Mouse (Mus musculus) R1 (cell line): Measurements from ENCODE around the gene Raph1.
A peak's percentile ranks its signal among the peaks of the same experiment; 100 is the strongest.

Experiments used
- DNase-seq: peaks from one replicate; pipeline ENCODE4 v3.0.0-alpha.2; 2018; ENCODE audit warnings: low read depth, low spot score

Gene Raph1

DNA sequence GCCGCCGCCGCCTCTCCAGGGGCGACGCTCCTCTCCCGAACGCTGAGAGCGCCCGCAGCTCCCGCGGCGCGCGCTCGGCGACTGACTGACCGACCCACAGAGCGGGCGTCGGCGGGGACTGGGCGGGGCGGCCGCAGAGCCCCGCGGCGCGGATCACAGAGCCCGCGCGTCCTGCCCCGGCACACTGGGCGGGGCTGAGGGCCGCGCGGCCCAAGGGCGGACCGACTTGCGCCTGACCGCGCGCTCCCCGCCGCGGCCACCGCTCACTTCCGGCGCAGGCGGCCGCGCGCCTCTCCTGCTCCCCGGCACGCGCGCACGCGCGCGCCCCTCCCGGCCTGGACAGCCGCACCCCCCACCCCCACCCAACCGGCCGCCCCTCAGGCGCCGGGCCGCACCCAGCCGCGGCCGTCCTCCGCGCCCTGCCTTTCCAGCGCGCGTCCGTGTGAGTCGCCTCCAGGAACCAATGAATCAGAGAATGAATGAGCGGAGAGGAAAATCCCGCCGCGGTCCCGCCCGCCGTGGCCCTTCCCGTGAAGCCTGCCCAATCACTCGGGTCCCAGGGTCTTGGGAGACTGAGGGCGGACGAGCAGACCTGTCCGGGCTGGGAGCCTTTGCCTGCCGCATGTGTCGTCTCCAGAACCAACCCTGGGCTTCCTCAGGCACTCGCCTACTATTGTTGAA is at the start of gene Raph1:
TSS of gene Raph1 (minus strand) at position 474 of the 681 bp plus-strand sequence.
- DNase-seq, result peak; percentile 84

DNA sequence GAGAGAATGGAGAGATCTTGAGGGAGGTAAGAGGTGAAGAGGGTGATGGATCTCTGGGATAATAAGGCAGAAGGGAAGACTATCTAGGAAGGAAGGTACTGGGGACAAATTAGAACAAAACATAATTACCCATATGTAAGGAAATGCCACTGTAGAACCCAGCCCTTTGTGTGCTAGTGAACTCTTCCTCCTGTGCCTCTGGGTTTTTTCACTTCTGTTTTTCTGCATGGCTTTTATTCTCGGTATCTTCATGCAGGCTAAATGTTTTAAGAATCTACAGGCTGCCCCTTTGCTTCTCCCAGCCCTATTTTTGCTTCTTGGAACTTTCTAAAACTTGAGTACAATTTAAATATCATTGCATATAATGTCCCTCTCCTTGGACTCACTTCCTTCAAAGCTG is 48.8 kb upstream of the Raph1 start:
- no peak for DNase-seq

GRCm38 (mm10) chr1:60614902-60615301 is 48.0 kb upstream of the Raph1 start:
- DNase-seq, result no peak

DNA sequence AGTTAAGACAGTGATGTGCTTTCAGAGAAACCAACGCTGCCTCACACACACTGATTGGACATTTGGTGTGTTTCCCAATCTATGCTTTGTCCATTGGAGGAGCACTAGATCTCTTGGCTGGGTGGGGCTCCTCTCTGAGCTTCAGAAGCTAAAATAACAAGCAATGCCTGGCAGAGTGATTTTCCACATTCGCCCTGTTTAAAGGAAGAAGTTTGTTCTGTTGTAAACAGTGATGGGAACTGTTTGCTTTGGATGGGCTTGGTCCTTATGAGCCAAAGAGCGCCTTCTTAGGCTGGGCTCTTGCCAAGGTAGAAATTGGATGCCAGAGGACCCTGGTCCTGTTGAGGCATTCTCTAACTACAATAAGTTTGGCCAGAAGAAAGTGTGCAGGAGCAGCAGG is 45.1 kb upstream of the Raph1 start:
- no peak for DNase-seq

DNA sequence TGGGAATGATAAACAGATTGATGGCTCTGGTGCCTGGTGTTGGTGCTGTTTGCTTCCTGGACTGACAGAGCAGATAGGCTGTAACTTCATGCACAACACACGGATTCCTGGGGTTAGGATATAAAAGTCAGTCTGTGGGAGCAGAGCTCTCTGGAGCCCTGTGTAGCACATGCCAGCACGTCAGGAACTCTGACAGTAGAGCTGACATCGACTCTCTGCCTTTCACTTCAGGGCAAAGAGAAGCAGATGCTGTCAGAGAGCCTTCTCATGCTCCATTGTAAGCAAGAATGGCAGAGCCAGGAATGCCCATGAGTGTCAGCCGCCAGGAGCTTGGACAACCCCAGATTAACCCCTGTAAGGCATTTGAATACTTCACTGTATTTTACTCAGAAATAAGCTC is 43.7 kb upstream of the Raph1 start:
- no peak for DNase-seq

GRCm38 (mm10) chr1:60609011-60609775 is 42.3 kb upstream of the Raph1 start:
- DNase-seq, result peak; percentile 16

DNA sequence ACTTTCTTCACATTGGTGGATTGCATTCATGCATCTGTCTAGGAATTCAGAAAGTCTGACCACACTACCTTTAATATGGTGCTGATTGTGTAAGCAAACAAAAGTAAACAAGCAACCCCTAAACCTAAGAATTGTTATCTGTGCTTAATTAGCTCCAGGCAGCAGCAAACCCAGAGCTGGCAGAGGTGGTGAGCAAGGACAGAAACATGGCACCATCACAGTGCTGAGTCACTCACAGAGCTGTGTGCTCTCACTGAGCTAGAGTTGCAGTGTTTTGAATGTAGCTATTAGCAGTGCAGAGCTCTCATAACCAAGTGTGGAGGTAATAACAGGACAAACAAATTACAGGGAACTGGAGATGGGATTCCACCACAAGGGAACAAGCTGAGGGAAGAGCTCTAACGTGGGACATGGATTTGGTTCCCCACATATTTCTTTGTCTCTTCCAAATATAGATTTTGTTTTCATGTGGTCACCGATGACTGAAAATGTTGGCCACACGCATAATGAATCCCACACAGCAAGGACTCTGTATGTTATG is 37.6 kb upstream of the Raph1 start:
- no peak for DNase-seq

- no peak for DNase-seq
Observed at GRCm38 (mm10) chr1:60600682-60601081, 33.8 kb upstream of the Raph1 start.

DNA sequence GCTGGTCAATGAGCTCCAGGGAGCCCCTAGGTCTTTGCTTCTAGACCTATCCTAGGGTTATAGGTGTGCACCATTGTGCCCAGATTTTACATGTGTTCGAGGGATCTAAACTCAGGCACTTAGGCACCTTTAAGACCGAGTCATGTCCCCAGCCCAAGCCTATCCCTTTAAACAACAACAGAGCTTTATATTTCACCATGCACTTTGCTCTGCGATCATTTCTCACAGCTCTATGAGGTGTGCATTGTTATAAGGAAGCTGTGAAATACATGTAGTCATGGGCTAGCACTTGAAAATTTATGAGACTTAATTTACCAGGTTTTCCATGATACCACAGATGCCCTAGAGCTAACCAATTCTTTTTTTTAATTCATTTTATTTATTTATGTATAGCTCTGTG is 33.0 kb upstream of the Raph1 start:
- no peak for DNase-seq

DNA sequence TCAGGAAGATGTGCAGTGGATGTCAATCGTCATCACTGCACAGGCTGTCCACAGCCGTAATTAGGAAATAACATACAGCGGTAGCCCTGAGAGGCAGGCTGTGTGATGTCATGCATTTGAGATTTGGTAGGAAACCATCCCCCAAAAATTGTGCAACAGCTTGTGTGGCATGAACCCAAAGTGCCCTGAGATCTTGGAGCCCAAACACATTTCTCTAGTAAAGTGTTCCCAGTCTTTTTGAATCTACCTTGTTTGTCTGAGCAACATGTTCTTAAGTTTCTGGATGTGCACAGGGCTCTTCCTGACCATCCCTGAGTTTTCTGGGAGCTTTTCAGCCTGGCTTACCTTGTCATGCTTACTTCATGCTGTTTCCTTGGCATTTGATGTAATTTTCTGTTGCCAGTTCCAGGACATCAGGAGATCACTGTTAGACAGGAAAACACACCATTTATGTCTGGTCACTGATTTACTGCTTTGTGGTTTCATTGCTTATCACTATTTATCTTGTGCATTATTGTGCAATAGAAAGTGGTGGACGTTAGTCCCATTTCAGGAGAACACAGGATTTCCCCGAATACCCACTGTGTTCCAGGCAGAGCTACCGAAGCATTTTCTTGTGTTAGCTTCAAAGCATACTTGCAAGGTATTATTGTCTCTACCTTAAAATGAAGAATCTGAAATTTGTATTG is 32.3 kb upstream of the Raph1 start:
- no peak for DNase-seq

DNA sequence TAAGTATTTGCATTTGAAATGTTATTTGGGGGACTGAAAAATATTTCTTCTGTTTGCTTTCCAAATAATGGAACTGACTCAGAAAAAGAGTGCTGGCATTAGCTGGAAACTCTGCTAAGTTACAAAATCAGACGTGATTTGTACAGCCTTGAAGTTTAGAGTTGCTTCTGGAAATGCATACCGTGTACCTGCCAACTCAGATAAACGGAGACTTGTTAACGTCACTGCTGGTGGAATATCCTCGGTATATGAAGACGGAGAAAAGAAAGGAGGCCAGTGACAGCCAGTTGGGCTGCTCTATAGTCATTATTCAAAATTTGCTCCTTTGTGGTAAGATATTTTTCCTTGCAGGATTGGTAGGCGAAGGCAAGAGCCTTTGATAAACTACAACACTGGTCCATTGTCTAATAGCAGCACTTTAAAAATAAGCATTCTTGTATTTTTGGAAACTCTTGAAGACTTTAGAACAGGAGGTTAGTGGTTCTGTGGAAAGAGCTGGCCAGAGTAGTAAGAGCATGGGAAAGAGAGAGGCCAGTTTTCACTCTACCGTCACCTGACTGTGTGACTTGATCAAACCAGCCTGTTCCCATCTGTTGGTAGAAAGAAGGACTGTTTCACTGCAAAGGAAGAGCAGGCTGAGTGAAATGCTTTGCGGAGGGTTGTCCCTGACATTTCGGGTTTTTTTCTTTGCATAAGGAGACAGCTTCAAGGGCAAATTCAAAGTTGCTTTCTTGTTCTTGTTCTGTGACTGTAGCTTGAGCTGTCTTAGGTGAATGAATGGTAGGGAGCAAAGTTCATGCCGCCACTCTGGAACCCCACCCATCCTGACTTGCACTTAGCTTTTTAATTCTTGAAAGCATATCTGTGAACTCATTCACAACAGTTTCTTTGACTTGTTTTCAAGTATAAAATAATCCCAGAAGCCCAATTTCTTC is 29.7 kb upstream of the Raph1 start:
- DNase-seq, result peak; percentile 10

DNA sequence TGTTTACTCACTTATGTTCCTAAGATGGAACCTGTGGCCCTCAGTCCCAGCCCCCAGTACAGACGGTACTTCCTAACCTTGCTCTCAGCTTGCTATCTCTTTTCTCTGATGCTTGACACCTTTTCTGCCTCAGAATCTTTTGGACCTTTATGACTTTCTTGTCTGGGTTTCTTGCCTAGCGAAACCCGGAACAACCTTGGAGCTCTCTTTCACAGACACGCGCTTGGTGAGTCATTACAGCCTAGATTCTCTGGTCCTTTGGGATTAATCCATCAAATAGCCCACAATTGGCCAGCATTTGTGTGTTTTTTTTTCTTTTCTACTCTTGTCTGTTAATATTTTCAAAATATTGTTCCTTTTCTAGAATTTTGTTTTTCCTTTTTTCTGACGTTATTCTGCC is 26.2 kb upstream of the Raph1 start:
- DNase-seq, result no peak

- no peak for DNase-seq
Observed at GRCm38 (mm10) chr1:60588887-60589629, 22.2 kb upstream of the Raph1 start.

- no peak for DNase-seq
Observed at GRCm38 (mm10) chr1:60580990-60581389, 14.1 kb upstream of the Raph1 start.

GRCm38 (mm10) chr1:60579886-60580285 is 13.0 kb upstream of the Raph1 start:
- DNase-seq, result no peak

DNA sequence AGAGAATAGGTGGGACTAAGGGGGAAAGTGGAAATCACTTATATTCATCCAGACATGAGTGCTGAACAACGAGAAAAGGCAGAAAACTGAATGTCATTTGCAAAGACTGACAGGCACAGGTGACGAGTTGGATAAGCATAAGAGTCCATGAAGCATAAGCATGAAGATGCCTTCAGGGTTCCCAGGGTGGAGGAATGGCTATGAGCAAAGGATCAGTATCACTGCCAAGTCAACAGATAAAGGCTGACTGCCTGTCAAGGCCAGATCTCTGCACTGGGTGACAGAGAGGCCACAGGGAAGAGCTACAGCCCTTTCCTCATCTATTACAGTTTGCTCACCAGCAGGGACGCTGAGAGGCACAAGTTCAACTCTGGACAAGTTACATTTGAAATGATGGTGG is 5.8 kb upstream of the Raph1 start:
- no peak for DNase-seq

GRCm38 (mm10) chr1:60569741-60570140 is 2.8 kb upstream of the Raph1 start:
- DNase-seq, result no peak

DNA sequence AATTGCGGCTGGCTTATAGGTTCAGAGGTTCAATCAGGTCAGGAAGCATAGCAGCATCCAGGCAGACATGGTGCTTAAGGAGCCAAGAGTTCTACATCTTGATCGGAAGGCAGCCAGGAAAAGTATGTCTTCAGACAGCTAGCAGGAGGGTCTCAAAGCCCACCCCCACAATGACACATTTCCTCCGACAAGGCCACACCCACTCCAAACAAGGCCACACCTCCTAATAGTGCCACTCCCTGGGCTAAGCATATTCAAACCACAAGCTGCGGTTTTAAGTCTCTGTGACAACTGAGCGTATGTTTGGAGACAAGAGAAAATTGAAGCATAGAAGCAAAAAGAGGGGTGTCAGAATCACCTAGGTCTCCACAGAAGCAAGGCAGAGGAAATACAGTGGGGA is 2.3 kb upstream of the Raph1 start:
- DNase-seq, result peak; percentile 41

DNA sequence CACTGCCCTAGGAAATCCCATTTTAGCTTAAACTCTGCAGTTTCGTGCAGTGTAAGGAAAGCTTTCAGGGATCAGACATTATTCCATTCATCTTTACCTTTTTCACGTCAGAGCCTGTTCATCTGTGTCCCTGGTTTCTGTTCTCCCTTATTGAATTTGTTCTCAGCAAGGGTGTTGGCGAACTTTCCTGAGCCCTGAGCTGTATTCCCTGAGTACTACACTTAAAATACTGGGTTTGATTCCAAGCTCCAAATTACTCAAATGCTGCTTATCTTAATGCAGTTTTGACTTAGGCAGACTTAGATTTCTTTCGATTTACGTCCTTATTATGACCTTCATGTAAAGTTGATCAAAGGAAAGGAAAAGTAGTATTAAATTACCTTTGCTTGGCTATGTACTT is 417 bp upstream of the Raph1 start:
- no peak for DNase-seq

DNA sequence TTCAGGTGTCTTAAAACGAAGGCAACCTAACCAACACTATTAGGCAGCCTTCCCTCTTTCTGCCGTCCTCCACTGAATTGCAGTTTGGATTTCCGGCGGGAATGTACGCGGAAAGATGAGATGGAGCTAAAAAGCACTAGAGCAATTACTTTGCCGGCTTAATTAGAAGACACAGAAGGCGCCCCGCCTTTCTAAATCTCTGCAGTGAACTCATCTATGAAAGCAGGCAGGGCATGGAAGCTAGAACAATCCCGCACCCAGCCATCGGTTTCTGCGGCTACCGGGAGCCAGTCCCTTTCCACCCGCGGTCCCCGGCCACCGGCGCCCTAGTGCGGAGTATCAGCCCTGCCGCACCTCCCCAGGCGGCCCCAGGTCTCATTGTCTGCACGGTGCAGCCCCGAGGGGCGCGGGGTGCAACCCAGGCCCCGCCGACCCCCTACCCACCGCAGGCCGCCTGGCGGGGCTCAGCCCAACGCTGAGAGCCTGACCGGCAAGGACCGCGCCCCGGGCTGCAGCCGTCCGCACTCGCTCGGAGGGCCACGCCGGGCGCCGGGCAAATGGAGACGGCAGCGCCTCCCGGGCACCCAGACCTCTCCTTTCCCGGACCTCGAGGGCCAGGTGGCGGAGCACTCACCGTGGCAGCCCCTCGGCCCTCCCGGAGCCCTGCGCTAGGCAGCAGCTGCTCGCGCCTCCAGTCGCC is 823 bp downstream of the Raph1 start:
- peak; percentile 61 for DNase-seq
